Mouse (Mus musculus) cerebellum, adult 8-10 months (tissue): ENCODE measurements around the gene Rundc3b.
A peak's percentile ranks its signal among the peaks of the same experiment; 100 is the strongest.

Source experiments
- DNase-seq: peaks from one replicate; pipeline ENCODE4 v3.0.0; 2022

Gene Rundc3b

DNA sequence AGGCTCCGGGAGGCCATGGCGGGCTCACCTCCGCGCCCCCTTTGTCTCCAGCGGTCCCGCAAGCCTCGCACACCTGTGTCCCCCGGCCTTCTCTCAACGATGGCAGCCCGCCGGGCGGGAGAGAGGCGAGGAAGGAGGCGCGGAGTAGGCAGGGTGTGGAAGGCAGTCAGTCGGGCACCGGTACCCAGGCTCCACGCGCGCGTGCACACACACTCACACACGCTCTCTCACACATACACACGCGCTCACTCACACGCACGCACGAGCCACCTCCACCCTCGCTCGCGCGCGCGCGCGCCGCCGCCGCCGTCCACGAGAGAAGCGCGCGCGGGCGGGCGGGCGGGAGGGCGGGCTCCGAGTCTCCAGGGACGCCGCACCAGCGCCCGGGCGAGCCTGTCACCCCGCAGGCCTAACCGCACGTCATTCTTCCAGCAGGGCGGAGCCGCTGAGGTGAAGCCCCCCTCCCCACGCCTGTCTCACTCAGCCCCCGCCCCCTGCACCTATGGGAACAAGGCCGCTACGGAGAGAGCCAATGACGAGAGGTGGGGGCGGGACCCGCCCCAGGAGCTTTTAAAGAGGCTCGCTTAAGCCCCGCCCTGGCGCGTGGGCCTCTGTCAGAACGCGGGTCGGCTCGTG lies at the start of gene Rundc3b:
Gene Rundc3b (minus strand): TSS at position 357 of the 636 bp plus-strand sequence.
- peak; percentile 94 for DNase-seq

DNA sequence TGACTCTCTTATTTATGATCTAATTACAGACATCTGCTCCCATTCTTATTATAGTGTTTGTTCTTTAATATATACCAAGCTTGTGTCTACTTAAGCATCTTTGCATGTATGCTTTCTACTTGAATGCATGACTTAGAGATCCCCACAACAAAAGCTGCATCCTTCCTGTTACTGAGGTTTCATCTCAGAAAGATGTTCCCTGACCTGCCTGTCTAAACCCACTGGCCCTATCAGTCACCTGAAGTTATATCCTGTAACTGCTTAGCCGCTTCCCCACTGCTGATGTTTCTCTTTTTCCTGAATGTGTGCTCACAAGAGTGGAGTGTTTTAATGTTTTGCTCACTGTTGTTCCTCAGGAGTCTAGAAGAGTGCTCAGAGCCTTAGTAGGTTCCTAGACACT lies 46.9 kb upstream of the Rundc3b start:
- no peak for DNase-seq

DNA sequence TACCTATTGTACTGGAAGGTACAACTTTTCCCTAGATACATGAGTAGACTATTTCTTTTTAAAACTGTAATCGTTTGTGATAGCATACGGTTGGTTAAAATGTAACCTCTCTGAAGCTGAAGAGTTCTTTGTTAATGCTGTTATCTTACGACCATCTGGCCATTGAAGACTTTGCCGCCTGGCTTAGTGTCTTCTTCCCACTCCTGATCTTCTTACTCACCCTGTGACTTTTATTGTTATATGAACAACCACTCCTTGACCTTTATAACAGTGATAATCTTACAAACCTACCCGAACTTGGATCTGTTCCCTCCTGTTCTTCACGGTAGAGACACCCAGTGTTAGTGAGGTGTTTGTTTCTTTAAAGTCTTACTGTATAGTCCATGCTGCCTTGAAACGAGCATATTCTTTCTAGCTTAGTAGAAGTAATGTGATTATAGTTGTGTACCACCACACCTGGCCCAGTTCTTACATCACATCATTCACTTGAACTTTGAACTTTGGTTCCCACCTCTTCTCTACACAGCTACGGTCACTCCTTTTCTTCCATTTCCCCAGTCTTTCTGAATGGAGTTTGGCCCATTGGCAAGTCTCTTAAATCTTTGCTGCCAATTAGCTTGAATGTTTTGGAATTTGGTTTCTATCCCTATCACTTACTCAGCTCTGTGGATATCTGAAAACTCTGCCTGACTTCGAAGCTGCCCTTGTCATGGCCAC lies 45.2 kb upstream of the Rundc3b start:
- no peak for DNase-seq

DNA sequence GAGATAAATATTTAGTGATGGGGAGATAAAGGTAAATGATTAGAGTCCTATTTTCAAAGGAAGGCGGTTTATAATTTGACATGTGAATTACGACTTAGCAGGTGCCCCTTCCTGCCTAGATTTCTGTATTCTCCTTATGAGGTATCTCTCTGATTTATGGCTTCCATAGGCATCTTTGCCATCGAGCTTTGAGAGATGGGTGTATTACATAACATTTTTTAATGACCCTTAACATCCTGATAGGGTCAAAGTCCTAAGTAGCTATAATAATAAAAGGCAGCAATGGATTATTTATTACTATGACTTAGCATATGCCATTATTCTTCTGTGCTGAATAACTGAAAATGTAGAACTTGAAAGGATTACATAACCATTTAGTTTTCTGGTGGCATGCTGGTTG lies 41.9 kb upstream of the Rundc3b start:
- no peak for DNase-seq

DNA sequence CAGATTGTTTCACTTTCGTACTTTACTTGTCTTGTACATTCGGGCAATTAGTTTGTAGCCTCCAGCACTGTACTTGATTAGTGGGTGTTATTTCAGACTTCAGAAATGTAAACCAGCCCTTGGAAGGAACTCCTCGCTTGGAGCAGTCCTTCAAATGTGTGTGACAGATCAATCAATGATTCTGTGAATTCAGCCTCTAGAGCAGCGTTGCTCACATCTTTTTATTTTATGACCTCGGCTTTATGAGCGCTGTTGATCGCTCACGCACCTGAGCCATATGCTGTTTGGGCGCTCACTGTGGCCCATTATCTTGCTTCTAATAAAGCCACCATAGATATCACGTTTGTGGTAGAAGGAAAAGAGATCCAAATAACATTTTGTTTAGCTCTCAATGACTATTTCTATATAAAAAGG lies 38.0 kb upstream of the Rundc3b start:
- no peak for DNase-seq

DNA sequence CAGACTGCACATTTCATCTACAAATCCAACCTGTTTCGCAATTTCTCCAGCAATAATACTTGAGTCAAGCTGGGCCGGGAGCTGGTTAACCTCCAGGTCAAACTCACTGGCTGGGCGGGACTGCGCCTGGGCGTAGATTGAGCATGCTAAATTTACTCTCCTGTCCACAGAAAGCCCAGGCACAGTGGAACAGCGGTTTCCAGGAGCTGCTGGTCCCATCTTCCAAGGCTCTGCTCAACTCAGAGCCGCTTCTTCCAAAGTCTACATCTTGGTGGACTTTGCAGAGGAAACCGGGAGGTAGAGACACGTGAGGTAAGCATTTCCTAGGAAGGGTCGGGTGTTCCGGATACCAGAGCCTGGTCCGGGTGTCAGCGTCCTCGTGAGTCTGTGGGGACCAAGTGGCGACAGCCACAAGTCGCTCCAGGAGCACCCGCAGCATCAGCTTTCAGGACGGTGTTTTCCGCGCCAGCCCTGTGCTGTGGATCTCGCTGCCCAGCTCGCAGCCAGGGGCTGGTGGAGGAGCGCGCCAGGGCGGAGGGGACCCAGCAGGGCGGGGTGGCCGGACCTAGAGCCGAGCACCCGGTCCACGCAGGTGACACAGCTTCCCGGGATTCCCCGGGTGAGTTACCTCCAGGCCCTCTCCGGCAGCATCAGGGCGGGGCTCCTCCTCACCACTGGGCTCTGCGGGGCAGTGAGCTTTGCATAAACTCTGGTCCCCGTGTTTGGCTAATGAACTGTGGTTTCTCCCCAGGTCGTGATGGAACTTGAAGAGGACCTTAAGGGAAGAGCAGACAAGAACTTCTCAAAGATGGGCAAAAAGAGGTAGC lies 37.4 kb upstream of the Rundc3b start, which contains the start of gene Abcb1a:
Gene Abcb1a (plus strand): TSS at position 167 of the 827 bp plus-strand sequence.
- DNase-seq = peak; percentile 2

DNA sequence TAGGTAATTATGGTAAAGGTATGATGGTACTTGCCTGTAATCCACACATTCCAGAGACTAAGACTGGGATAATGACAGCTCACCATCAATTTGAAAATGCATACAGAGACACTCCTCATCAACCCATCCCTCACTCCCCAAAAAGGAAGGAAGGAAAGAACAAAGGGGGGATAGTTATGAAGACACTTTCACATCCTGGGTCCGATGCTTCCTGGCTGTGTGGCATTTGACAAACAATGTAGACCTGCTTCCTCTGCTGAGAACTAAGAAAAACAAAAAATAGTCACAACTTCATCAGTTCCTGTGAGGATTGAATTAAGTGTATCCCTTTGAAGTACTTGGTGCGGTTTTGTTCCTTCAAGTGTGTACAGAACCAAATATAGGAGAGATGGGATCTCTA lies 29.3 kb upstream of the Rundc3b start:
- DNase-seq = no peak

DNA sequence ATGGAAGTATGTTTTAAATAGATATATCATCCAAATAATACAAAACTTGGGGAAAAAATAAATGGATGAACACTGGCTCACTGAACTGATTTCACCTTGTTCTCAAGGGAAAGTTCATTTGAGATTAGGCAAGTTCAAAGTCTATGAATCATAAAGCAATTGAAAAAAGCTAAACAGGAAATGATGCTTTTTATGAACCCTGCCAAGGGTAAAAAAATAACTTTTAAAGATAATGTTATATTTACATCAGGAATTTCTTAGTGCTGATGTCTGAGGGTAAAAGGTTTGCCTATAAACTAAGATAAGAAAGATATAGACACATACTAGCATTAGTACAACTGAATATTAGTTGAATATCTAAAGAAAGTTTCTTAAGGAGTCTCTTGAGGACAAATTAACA lies 26.0 kb upstream of the Rundc3b start:
- no peak for DNase-seq

DNA sequence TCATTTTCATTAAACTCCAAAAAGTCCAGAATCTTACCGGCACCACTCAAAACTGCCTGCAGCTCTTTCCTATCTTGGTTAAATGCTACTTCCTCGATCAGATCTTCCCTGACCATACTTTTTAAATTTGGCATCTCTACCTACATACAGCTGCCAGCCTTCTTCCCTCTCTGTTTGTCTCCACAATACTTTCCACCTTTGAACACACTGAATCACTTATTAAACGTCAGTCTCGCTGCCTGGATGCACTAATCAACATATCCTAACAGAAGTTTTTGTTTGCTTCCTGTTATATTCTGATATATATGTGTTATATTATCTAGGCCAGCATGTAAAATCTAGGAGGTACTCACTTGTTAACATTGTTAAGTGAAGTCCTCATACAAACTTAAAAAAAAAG lies 25.5 kb upstream of the Rundc3b start:
- no peak for DNase-seq

DNA sequence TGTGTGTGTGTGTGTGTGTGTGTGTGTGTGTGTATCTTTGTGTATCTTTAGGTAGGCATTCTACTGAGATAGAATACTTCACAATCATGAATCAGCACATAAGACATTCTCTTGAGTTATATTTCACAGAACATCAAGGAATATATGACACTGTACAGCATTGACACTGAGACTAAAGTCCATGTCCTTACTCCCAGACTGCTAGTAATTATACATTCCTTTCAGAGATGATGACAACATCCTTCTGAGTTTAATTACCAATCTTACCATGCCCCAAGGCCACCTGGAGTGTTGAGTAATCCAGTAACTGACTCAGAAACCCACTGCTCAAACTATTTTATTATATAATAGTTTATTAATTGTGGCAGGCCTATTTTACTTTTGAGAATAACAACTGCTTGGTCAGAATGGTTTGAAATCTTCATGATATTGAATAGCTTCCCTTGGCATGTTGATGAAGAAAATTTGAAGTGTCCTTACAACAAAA lies 11.8 kb upstream of the Rundc3b start:
- DNase-seq = no peak

DNA sequence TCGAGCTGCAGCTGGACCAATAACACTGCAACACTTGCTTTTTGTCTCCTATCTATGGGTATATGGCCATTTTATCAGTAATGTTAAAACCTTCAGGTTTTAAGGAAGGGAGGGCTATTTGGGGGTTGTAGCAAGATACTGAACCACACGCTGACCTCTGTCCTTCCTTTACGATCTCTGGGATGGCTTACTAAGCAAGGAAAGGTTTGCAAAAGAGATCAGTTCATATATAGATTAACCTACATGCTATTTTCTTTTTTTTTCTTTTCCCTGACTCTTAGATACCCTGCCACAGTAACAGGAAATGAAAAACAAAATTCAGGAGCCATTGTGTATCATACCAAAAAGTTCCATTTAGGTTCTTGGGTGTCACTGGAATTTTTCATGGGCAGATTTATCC lies 10.1 kb upstream of the Rundc3b start:
- DNase-seq = no peak

DNA sequence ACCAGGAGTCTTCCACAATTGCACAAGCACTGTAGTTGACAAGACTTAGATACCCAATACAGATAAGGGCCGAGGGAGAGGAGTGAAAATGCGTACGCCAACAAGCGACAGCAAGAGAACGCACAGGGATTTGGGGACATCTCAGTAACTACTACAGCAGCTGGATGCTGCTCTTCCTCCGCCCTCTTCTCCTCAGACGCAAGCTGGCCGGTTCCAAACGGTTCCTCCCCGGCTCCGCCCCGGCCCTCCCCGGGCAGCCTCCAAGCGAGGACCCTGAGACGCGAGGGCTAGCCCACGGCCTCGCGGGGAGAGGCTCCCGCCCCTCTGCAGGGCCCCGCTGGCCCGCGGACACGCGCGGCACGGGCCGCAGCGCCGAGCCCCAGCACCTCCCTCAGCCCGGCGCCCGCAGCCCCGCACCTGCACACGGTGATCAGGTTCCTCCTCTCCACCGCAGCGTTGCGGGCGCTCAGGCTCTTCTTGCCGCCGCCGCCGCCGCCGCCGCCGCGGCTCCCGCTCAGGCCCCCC lies 619 bp downstream of the Rundc3b start:
- DNase-seq = peak; percentile 62

DNA sequence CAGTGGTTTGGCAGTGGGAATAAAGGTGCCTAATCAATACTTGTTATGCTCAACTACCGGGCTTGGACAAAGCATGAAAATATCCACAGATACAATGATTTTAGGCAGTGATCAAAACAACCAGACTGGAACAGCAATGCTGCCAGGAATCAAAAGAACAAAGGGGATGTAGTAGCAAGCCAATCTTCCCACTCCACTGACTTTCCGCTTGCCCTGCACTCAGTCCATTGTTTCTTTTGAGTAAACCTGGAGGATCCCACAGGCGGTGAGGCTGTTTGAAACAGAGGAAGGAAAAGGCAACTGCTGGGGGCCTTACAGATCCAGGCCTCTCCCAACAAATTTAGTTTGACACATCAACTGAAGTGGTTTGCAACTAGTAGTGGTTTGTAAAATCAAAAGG lies 51.6 kb downstream of the Rundc3b start:
- no peak for DNase-seq

DNA sequence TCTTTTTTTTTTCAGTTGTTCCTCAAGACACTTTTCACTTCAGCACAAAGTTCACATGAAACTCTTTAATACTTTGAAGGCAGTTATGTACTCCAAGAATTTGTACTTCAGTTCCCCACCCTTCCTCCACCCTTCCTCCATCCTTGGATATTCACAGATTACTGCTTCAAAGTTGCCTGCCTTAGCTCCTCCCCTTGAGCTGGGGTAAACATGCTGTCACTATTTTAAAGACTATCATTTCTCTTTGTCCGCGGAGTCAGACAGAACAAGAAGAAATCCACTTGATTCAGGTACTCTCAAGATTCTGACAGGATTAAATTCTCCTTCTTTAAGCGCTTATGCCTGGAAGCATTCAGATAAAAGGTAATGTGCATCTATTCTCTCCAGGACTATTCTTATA lies 55.9 kb downstream of the Rundc3b start:
- no peak for DNase-seq

DNA sequence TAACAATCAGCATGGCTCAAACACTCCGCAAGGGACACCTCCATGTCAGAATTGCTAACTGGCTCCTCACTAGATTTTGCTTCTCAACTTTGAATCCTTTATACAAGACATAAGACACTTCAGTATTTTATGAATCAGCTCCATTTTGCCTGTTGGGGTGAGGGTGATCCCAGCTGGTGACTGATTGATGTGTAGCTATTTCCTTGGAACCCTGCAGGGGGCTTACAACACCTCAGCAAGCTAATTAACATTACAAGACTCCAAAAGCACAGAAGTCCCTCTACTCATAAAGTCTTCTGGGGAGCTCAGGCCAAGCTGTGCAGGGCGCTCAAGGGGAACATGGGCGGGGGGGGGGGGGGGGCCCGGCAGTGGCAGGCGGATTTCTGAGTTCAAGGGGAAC lies 78.2 kb downstream of the Rundc3b start:
- no peak for DNase-seq

DNA sequence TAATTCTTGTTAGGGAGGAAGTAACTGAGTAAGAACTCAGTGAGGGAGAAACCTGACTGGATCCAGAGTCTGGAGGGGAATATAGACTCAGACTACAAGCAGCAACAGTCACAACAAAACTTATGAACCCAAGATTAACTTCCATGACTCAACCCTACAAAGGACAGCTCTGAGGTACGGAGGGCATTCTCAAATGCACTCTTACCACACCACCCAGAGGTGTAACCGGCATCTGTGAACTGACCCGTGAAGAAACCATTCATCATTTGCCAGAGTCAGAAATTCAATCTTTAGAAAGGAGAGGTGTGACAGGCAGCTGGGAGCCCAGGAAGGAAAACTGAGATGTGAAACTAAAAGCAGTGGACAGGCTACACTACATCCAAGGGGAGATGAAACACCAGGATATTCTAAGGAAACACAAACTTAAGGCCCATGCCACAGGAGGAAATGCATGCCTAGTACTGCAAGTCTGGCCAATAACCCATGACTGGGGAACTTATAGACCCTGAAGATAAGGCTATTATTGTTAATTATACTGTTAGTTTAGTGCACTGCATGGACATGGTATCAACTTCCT lies 80.0 kb downstream of the Rundc3b start:
- DNase-seq = no peak

DNA sequence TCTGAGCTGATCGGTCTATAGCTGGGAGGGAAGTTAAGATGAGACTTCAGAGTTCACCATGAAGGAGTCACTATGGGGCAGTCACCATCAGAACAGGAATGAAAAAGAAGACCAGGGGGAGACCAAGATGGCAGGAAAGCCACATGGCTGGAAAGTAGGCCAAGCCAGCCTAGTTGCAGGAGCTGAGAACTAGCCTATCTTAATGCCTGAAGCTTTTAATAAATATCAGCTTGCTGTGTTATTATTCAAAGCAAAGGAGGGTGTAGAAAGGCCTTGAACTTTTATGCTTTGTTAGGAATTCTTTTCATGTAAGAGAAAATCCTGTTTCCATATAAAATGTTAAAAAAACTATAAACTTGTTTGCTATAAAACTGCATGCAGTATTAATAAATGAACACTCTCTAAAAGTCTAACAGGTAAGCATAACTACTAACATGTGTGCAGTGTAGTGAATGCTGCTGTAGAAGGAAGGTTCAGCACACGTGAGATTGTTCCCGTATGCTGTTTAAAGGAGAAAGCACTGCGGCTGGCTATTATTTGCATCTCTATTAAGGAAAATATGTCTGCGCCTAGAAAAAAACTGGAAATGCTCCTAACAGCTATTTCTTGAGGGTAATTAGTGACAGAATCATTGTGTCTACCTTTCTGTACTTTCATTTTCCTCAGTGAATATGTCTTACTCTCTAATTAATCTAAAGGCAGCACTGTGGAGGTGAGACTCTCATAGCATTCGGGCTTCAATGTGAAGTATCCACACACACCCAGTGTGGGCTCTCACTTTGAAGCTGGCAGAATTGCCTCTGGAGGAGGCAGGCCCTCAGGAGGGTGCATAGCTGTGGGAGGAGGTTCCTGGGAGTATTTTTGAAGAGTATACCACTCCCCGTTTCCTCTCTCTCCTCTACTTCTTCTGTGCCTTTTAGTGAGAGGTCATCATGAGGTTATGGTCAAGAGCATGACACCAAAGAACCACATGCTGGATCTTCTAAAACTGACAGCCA lies 81.3 kb downstream of the Rundc3b start:
- DNase-seq = no peak

DNA sequence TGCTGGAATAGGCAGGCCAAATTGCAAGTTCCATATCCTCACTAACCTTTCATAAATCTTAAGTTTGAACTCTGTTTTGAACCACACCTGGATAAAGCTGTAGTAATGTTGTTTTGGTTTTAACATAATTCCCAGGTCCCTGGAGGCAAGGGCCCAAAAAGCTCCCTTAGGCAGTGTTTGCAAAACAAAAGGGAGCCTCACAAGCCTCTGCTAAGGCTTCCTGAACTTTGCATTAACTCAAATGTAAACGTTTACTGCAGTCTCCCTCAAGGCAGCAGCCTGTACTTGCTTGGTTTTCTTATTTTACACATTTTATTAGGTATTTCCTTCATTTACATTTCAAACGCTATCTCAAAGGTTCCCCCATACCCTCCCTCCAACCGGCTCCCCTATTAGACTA lies 103.7 kb downstream of the Rundc3b start:
- DNase-seq = no peak

DNA sequence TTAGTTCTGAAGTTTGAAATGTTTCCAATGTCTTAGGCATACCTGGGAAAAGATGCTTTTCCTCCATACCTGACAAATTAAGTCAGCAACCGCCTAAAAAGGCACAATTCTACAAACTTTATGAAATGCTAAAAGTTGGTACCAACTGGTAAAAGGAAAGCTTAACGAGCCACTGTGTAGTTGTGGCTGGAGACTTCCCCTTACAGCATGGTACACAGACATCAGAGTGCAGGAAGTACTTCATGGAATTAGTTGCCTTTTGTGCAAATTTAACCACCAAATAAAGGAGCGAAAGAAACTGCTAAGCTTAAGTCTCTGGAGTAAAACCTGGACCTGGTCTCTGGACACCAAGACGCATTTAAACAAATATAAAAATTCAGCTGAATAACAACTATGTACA lies 131.0 kb downstream of the Rundc3b start:
- DNase-seq = no peak

DNA sequence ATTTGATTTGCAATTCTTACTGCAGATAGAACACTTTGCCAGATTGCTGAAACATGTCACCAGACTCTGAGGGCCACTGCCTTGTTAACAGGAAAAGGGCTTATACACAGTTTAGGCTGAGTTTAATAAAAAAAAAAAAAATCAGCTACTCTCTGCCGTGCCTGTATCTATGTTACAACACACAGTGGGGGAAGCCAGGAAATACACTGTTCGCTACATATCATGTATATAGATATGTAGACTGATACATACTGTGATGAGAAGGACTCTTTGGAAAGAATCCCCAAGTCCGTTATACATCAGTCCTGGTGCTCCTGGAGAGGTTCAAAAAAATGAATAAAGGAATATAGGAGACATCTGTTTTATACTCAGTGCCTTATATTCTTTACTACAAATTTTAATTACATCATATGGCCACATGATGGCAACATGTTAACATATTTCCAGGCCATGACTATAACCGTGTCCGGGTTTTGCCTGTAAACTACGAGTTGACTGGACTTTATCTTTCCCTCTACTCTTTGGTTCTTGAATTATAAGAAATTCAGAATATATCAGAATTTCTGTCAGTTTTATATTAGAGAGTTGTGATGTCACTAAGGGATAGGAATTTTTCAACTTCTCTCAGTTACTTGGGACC lies 133.2 kb downstream of the Rundc3b start:
- no peak for DNase-seq

DNA sequence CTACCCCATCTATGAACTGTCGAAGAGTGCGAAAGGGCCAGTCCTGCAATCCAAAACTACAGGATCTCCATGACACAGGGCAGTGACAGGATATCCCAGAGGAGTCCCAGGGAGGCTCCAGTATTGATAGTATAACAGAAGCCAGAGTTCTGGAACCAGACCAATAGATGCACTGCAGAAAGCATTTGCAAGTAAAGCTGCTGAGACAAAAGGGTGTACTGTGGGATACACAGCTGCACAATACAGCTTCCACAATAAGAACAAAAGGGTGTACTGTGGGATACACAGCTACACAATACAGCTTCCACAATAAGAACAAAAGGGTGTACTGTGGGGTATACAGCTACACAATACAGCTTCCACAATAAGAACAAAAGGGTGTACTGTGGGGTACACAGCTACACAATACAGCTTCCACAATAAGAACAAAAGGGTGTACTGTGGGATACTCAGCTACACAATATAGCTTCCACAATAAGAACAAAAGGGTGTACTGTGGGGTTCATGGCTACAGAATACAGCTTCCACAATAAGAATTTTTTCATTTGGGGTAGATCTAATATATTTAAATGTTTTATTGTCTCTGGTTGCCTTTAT lies 134.0 kb downstream of the Rundc3b start:
- DNase-seq = no peak
